Mouse (Mus musculus): ENCODE measurements around the gene Nav2.

The Nav2 gene

GRCm38 (mm10) chr7:49484036-49484744 lies 575.7 kb downstream of the Nav2 start:
- DNase-seq (ENCODE audit: low read depth, low spot score): no peak

GRCm38 (mm10) chr7:49485292-49485847 lies 576.9 kb downstream of the Nav2 start:
- no peak for DNase-seq (ENCODE audit: low read depth, low spot score)

GRCm38 (mm10) chr7:49487347-49487746 lies 578.8 kb downstream of the Nav2 start:
- DNase-seq (ENCODE audit: low read depth, low spot score): no peak

- DNase-seq (ENCODE audit: low read depth, low spot score): no peak
These were observed 580.1 kb downstream of the Nav2 start for GRCm38 (mm10) chr7:49488493-49489087.

GRCm38 (mm10) chr7:49490814-49491213 lies 582.3 kb downstream of the Nav2 start:
- no peak for DNase-seq (ENCODE audit: low read depth, low spot score)

- DNase-seq (ENCODE audit: low read depth, low spot score): no peak
These were observed 584.1 kb downstream of the Nav2 start for GRCm38 (mm10) chr7:49492622-49493021.

GRCm38 (mm10) chr7:49493210-49493609 lies 584.7 kb downstream of the Nav2 start:
- DNase-seq (ENCODE audit: low read depth, low spot score): peak; percentile 37

GRCm38 (mm10) chr7:49494654-49495053 lies 586.1 kb downstream of the Nav2 start:
- peak; percentile 20 for DNase-seq (ENCODE audit: low read depth, low spot score)

GRCm38 (mm10) chr7:49496111-49496510 lies 587.6 kb downstream of the Nav2 start:
- DNase-seq (ENCODE audit: low read depth, low spot score): no peak

- no peak for DNase-seq (ENCODE audit: low read depth, low spot score)
These were observed 588.4 kb downstream of the Nav2 start for GRCm38 (mm10) chr7:49496766-49497425.

- no peak for DNase-seq (ENCODE audit: low read depth, low spot score)
These were observed 588.9 kb downstream of the Nav2 start for GRCm38 (mm10) chr7:49497426-49497892.

- DNase-seq (ENCODE audit: low read depth, low spot score): no peak
These were observed 591.1 kb downstream of the Nav2 start for GRCm38 (mm10) chr7:49499598-49499997.

- DNase-seq (ENCODE audit: low read depth, low spot score): no peak
These were observed 592.4 kb downstream of the Nav2 start for GRCm38 (mm10) chr7:49500916-49501315.

GRCm38 (mm10) chr7:49503419-49503818 lies 594.9 kb downstream of the Nav2 start:
- no peak for DNase-seq (ENCODE audit: low read depth, low spot score)

GRCm38 (mm10) chr7:49503881-49504280 lies 595.4 kb downstream of the Nav2 start:
- no peak for DNase-seq (ENCODE audit: low read depth, low spot score)

GRCm38 (mm10) chr7:49504297-49504696 lies 595.8 kb downstream of the Nav2 start:
- DNase-seq (ENCODE audit: low read depth, low spot score): no peak

GRCm38 (mm10) chr7:49505024-49505423 lies 596.5 kb downstream of the Nav2 start:
- no peak for DNase-seq (ENCODE audit: low read depth, low spot score)

GRCm38 (mm10) chr7:49506085-49506820 lies 597.7 kb downstream of the Nav2 start:
- no peak for DNase-seq (ENCODE audit: low read depth, low spot score)

- DNase-seq (ENCODE audit: low read depth, low spot score): no peak
These were observed 599.5 kb downstream of the Nav2 start for GRCm38 (mm10) chr7:49507943-49508506.

GRCm38 (mm10) chr7:49511820-49512453 lies 603.4 kb downstream of the Nav2 start:
- no peak for DNase-seq (ENCODE audit: low read depth, low spot score)
